Mouse (Mus musculus) neural tube, embryonic 14.5 days (tissue): ENCODE measurements at regions not wholly inside any gene's neighbourhood (a gene's known extent, or its start where the extent isn't known, plus 50 kb on each side); places are given as distances from the start of the nearest gene placed in this dataset.

ENCODE experiments used
- ATAC-seq: fragments of 200-750 bp; cut with Nextera tagmentation; 2 replicates; pipeline ENCODE4 v1.8.0; 2017; ENCODE audit warnings: low read depth, mild to moderate bottlenecking, moderate TSS enrichment, moderate library complexity
- H3K27ac ChIP-seq: fragments of 300-500 bp; sonication (generic); 2 replicates; pipeline ENCODE4 v1.5.1; 2014; ENCODE audit warnings: low read depth, mild to moderate bottlenecking, control low read depth, low read length, moderate library complexity, mixed read lengths
- H3K27me3 ChIP-seq: fragments of 300-500 bp; sonication (generic); 2 replicates; pipeline ENCODE4 v1.6.1; 2014; ENCODE audit warnings: low read length; ENCODE audit not compliant: control insufficient read depth, insufficient read depth
- H3K36me3 ChIP-seq: fragments of 300-500 bp; sonication (generic); 2 replicates; pipeline ENCODE4 v1.6.1; 2014; ENCODE audit warnings: low read length, mixed read lengths; ENCODE audit not compliant: control insufficient read depth, insufficient read depth
- H3K4me1 ChIP-seq: fragments of 300-500 bp; sonication (generic); 2 replicates; pipeline ENCODE4 v1.6.1; 2014; ENCODE audit warnings: low read length; ENCODE audit not compliant: control insufficient read depth, insufficient read depth
- H3K4me2 ChIP-seq: fragments of 300-500 bp; sonication (generic); 2 replicates; pipeline ENCODE4 v1.6.1; 2014; ENCODE audit warnings: mild to moderate bottlenecking, low read depth, low read length, control low read depth
- H3K4me3 ChIP-seq: fragments of 300-500 bp; sonication (generic); 2 replicates; pipeline ENCODE4 v1.5.1; 2014; ENCODE audit warnings: low read depth, low read length, control low read depth, mixed read lengths
- H3K9ac ChIP-seq: fragments of 300-500 bp; sonication (generic); replicated peaks from 2 replicates; pipeline ENCODE4 v1.6.1; 2014; ENCODE audit warnings: low read depth, mild to moderate bottlenecking, control low read depth, low read length, mixed read lengths
- H3K9me3 ChIP-seq: fragments of 300-500 bp; sonication (generic); 2 replicates; pipeline ENCODE4 v1.6.1; 2016; ENCODE audit warnings: low read length; ENCODE audit not compliant: control insufficient read depth
- WGBS: fragments of 180-500 bp; shearing (Covaris S2); extraction: QIAGEN DNeasy Blood & Tissue Kit; methylation state at CpG from one replicate; pipeline ENCODE4 v1.1.7; 2014; 5-methylcytosine and 5-hydroxymethylcytosine counted together

DNA sequence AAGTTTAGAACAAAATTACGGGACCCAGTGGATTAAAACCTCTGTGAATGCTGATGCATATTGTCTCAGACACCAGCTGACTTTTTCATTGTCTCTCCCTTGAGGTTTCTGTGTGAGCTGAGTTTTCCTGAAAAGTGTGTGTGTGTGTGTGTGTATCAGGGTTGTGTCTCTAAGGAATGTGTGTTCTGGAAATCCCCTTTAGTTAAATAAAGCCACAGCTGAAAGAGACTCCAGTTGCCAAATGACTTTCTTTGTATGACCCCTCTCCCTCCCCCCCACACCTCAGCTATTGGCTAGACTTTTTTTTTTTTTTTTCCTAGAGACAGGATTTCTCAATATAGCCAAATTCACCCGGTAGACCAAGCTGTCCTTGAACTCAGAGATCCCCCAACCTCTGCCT lies 119.5 kb upstream of the Nmur2 start:
- H3K9ac ChIP-seq = no peak overlapping the region
- no peaks in the 10 kb centered on the region for H3K36me3 ChIP-seq
- no peaks in the 10 kb centered on the region for H3K4me1 ChIP-seq
- no peaks in the 10 kb centered on the region for H3K27me3 ChIP-seq
- no peak overlapping the region for H3K27ac ChIP-seq
- H3K9me3 ChIP-seq = no peaks in the 10 kb centered on the region
- 65% methylated on average over 2 of the region's 2 CpGs for WGBS
- H3K4me3 ChIP-seq = no peak overlapping the region
- no peak overlapping the region for H3K4me2 ChIP-seq
- ATAC-seq = no peak

DNA sequence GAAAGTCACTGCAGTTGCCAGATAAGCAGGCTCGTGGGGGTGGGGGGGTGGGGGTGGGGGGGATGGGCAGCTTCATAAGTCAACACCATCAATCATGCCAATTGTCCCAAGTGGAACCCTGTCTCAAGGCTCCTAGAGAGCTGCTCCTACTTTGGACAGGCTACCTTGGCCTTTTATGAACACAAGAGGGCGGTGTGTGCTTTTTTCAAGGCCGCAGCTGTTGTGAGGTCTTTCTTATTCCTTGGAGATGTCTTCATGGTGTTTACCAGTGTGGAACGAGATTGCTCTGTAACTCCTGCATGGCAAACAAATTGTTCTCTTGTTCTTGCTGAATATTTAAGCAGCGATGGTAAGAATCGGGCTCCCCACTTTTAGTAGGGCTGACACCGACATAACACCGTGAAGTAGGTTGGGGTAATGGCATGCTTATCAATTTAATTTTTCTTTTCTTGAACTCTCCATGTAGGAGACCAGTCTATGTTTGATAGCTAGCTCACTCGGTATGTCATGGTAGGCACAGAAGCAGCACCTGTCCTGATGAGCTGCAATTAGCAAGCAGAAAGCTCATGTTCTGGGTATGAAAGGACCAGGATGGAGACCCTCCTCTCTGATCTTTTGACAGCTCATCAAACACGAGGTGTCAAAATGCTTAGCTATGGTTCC lies 118.7 kb upstream of the Nmur2 start:
- H3K4me2 ChIP-seq = no peak overlapping the region
- 39% methylated on average over 10 of the region's 10 CpGs for WGBS
- no peak overlapping the region for H3K4me3 ChIP-seq
- H3K4me1 ChIP-seq = no peaks in the 10 kb centered on the region
- peak; percentile 85 for ATAC-seq
- H3K27ac ChIP-seq = peak overlapping the region; percentile 44
- H3K9ac ChIP-seq = no peak overlapping the region
- H3K9me3 ChIP-seq = no peaks in the 10 kb centered on the region
- no peaks in the 10 kb centered on the region for H3K27me3 ChIP-seq
- H3K36me3 ChIP-seq = no peaks in the 10 kb centered on the region

DNA sequence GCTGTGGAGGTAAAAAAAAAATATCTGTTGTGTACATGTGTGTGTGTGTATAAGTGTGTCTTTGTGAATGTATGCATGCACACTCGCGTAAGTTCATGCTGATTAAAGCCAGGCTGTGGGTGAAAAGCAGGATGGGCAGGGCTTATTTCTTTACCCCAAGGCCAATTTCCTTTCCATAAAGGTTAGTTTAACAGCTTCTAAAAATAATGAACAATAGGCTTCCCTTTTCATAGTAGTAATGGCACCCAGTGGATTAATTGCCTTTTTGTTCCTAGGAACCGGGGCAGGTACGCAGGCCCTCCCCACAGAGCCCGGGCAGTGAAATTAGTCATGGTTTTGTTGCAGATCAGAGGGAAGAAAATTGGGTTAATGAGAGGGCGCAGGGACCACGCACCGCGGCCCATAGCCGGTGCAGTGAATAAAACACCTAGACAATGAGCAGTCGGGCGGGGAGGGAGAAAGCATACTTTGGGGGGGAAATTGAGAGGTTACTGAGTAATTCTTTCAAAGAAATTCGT lies 110.1 kb upstream of the Nmur2 start:
- no peak overlapping the region for H3K4me3 ChIP-seq
- no peaks in the 10 kb centered on the region for H3K36me3 ChIP-seq
- no peak overlapping the region for H3K4me2 ChIP-seq
- no peaks in the 10 kb centered on the region for H3K27me3 ChIP-seq
- H3K9me3 ChIP-seq = no peaks in the 10 kb centered on the region
- 6% methylated on average over 13 of the region's 13 CpGs for WGBS
- no peaks in the 10 kb centered on the region for H3K4me1 ChIP-seq
- no peak for ATAC-seq
- no peak overlapping the region for H3K27ac ChIP-seq
- H3K9ac ChIP-seq = no peak overlapping the region

DNA sequence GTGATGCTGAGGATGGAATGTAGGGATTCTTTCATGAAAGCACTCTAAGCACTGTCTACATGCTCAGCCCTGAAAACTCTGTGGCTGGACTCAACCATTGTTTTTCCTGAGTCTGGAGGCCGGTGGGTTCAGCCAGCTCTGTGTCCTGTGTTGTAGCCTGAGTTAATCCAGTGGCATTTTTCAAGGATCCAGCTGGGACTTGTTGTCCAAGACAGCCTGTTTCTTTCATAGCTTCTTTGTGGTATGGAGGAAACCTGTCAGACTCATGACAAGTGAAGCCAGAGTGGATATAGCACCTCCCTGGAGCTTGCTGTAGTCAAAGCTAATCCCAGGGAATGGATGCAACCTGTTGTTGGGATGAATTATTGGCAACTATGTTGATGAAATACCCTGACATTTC lies 108.9 kb upstream of the Nmur2 start:
- H3K9ac ChIP-seq = no peak overlapping the region
- H3K27ac ChIP-seq = no peak overlapping the region
- H3K4me1 ChIP-seq = no peaks in the 10 kb centered on the region
- H3K4me3 ChIP-seq = no peak overlapping the region
- no peaks in the 10 kb centered on the region for H3K36me3 ChIP-seq
- no peak overlapping the region for H3K4me2 ChIP-seq
- no peak for ATAC-seq
- 60% methylated on average over 1 of the region's 1 CpGs for WGBS
- no peaks in the 10 kb centered on the region for H3K9me3 ChIP-seq
- no peaks in the 10 kb centered on the region for H3K27me3 ChIP-seq

DNA sequence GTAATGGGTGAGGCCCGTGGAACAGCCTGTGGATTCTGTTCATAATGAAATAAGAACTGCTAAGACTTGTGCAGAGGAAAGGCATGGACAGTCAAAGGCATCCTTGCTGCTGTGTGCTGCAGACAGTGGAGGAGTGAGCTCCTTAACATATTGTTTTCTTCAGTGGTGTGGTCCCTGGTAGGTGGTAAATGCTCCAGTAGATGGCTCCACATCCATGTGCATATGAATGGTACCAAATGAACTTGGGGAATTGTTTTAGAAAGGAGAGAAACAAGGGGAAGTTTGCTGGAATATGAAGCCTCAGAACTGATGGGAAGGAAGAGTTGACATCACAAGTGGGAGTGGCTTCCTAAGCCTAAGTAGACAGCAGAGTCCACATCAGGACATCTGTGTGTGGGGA lies 108.1 kb upstream of the Nmur2 start:
- H3K27ac ChIP-seq = no peak overlapping the region
- H3K27me3 ChIP-seq = no peaks in the 10 kb centered on the region
- no peak overlapping the region for H3K4me3 ChIP-seq
- no peaks in the 10 kb centered on the region for H3K9me3 ChIP-seq
- no peaks in the 10 kb centered on the region for H3K36me3 ChIP-seq
- H3K4me2 ChIP-seq = no peak overlapping the region
- H3K4me1 ChIP-seq = no peaks in the 10 kb centered on the region
- ATAC-seq = no peak
- H3K9ac ChIP-seq = no peak overlapping the region
- WGBS = 88% methylated on average over 1 of the region's 1 CpGs

DNA sequence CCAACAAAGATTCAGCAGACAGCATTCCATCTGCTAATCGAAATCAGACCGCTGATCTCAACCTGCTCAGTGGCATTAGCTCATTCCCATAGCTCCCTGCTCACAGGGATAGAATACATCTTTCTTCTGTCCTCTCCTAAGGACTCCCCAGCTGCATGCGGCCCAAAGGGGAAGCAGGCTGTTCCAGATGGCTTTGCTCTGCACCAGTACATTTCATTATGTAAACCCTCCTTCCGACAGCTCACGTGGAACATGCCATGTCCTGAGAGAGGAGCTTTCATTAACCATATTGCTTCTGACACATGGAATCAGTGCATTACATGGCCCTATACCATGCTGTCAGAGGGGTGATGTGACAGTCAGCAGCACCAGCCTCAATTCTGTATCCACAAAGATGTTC lies 105.9 kb upstream of the Nmur2 start:
- Histone ChIP-seq H3K4me1 (no peaks in the 10 kb centered on the region), H3K4me3 (no peak overlapping the region), H3K4me2 (no peak overlapping the region), H3K36me3 (no peaks in the 10 kb centered on the region), H3K27me3 (no peaks in the 10 kb centered on the region), H3K27ac (no peak overlapping the region), H3K9me3 (no peaks in the 10 kb centered on the region), H3K9ac (no peak overlapping the region)
- no peak for ATAC-seq
- WGBS = 53% methylated on average over 5 of the region's 5 CpGs

DNA sequence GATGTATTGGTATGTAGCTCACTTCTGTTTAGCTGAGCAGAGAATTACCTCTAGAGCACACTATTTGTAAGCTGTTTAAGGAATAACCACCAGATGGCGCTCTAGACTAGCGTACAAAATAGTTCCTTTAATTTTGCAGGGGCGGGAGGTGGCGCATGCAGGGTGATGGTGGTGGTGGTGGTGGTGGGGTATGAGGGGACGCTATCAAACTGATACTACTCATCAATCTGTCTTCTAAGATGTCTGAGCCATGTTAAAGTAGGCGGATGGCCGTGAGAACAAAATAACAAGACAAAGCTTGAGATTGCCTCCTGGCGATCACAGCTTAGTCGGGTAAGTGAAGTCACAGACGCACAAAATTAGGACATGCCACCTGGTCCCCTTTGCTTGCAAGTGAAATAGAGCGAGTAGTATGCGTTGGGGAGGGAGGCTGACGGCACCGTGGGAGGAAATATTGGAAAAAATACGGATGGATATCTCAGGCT lies 90.6 kb upstream of the Nmur2 start:
- no peaks in the 10 kb centered on the region for H3K36me3 ChIP-seq
- H3K9ac ChIP-seq = no peak overlapping the region
- ATAC-seq = peak; percentile 54
- H3K4me1 ChIP-seq = no peaks in the 10 kb centered on the region
- no peaks in the 10 kb centered on the region for H3K27me3 ChIP-seq
- WGBS = 24% methylated on average over 15 of the region's 15 CpGs
- H3K4me2 ChIP-seq = no peak overlapping the region
- H3K9me3 ChIP-seq = no peaks in the 10 kb centered on the region
- H3K4me3 ChIP-seq = no peak overlapping the region
- no peak overlapping the region for H3K27ac ChIP-seq

DNA sequence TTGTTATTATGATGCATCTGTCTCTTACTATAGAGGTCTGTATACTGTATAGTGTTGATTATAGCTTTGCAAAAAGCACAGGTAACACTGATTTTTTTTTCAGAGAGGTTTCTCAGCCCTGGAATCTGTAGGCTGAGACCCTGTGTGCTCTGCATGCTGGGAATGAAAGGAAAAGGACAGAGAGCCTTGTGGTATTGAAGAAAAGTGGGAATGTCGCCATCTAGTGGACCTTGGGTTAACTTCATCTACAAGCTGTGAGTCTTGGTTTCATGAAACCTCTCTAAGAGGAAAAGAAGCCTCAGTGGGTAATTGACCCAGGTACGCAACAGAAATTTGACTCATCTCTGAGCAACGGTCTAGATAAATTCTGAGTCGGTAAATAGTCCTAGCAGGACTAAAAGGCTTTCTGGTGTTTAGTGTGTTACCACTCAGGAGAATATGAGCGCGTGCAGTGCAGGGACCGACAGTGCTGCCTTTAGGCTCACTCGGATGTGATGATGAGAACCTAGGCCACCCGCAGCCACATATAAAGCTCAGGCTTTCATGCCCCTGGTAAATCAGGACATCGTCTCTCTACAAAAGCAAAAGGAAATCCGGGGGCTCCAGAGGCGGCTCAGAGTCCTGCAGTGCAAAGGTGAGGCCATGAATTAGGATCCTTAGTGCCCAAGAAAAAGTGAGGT lies 75.9 kb upstream of the Nmur2 start:
- Histone ChIP-seq H3K4me2 (no peak overlapping the region), H3K4me3 (no peak overlapping the region), H3K9ac (no peak overlapping the region), H3K27ac (no peak overlapping the region), H3K4me1 (no peaks in the 10 kb centered on the region), H3K27me3 (no peaks in the 10 kb centered on the region), H3K9me3 (no peaks in the 10 kb centered on the region), H3K36me3 (no peaks in the 10 kb centered on the region)
- ATAC-seq = peak; percentile 61; the same call in 1 of the 2 replicates
- WGBS = 50% methylated on average over 12 of the region's 12 CpGs

DNA sequence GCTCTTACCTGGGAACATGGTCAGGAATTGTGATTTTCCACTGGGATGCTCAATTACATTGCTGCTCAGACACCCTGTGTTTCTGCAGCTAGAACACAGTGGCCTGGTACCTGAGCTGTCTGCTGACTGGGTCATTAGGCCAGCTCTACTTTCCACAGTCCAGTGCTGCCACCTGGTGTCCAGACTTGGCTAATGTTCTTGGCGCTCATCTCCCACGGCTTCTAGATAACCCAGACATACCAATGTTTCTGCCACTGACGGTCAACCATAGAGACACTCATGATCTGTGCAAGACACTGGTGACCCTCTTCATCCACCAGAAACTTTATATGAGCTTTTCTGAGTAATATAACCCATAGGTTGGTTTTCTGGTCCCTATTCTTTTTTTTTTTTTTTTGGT lies 67.1 kb upstream of the Nmur2 start:
- Histone ChIP-seq H3K27ac (no peak overlapping the region), H3K9ac (no peak overlapping the region), H3K36me3 (no peaks in the 10 kb centered on the region), H3K4me3 (no peak overlapping the region), H3K9me3 (no peaks in the 10 kb centered on the region), H3K27me3 (no peaks in the 10 kb centered on the region), H3K4me2 (no peak overlapping the region), H3K4me1 (no peaks in the 10 kb centered on the region; the same call in 1 of the 2 replicates)
- WGBS = 10% methylated on average over 3 of the region's 3 CpGs
- peak; percentile 72; the same call in 1 of the 2 replicates for ATAC-seq
